Mouse (Mus musculus) forebrain, postnatal 0 days (tissue): ENCODE measurements around the gene Ccdc43. TPM values are rescaled to one million over a fixed set of nuclear protein-coding genes. Genes with fewer than 3 reads are reported as not detected.

Experiments
- ATAC-seq: fragments of 200-750 bp; cut with Nextera tagmentation; 2 replicates; pipeline ENCODE4 v1.8.0; 2017; ENCODE audit warnings: mild to moderate bottlenecking, moderate library complexity
- DNase-seq: peaks from one replicate; pipeline ENCODE4 v3.0.0-alpha.2; 2015
- H3K27ac ChIP-seq: fragments of 300-500 bp; sonication (generic); 2 replicates; pipeline ENCODE4 v1.5.1; 2014; ENCODE audit warnings: low read depth, mild to moderate bottlenecking, antibody characterized with exemption, low read length, moderate library complexity, mixed read lengths
- H3K27me3 ChIP-seq: fragments of 300-500 bp; sonication (generic); 2 replicates; pipeline ENCODE4 v1.6.1; 2014; ENCODE audit warnings: mild to moderate bottlenecking, low read length, mixed read lengths; ENCODE audit not compliant: insufficient read depth
- H3K36me3 ChIP-seq: fragments of 300-500 bp; sonication (generic); 2 replicates; pipeline ENCODE4 v1.6.1; 2014; ENCODE audit warnings: mild to moderate bottlenecking, moderate library complexity; ENCODE audit not compliant: insufficient read depth
- H3K4me1 ChIP-seq: fragments of 300-500 bp; sonication (generic); 2 replicates; pipeline ENCODE4 v1.6.1; 2014; ENCODE audit warnings: antibody characterized with exemption; ENCODE audit not compliant: insufficient read depth
- H3K4me2 ChIP-seq: fragments of 300-500 bp; sonication (generic); 2 replicates; pipeline ENCODE4 v1.6.1; 2014; ENCODE audit warnings: low read depth, mild to moderate bottlenecking, moderate library complexity
- H3K4me3 ChIP-seq: fragments of 300-500 bp; sonication (generic); 2 replicates; pipeline ENCODE4 v1.5.1; 2014; ENCODE audit warnings: low read depth, low read length, mixed read lengths
- H3K9ac ChIP-seq: fragments of 300-500 bp; sonication (generic); 2 replicates; pipeline ENCODE4 v1.6.1; 2014; ENCODE audit warnings: mild to moderate bottlenecking
- H3K9me3 ChIP-seq: fragments of 300-500 bp; sonication (generic); 2 replicates; pipeline ENCODE4 v1.6.1; 2016; ENCODE audit warnings: low read length
- CTCF ChIP-seq: sonication (generic); IDR thresholded peaks from 2 replicates; pipeline ENCODE4 v1.5.1; 2016; ENCODE audit warnings: antibody characterized with exemption, control low read depth, low read depth
- WGBS: fragments of 180-500 bp; shearing (Covaris S2); extraction: QIAGEN DNeasy Blood & Tissue Kit; methylation state at CpG from one replicate; pipeline ENCODE4 v1.1.7; 2014; 5-methylcytosine and 5-hydroxymethylcytosine counted together
- polyA plus RNA-seq: library from polyadenylated mRNA; unstranded; fragments of >200 nt; fragmentation: Nextera tagmentation; extraction: Ambion mirVana; gene quantifications from 2 replicates; pipeline ENCODE4 v1.2.1, GENCODE M21; 2015
- total RNA-seq: library from RNA; depleted of rRNA; stranded (reverse); fragments of >200 nt; gene quantifications from 2 replicates; pipeline ENCODE4 v1.2.3, GENCODE M21; 2014; rRNA removed

Gene Ccdc43
- 33.6 and 36.9 TPM in 2 replicates for total RNA-seq
- polyA plus RNA-seq = 32.1 and 36.6 TPM in 2 replicates

GRCm38 (mm10) chr11:102697338-102698017 is at the start of gene Ccdc43:
Gene Ccdc43 (minus strand): TSS chr11:102697782.
- WGBS = 4% methylated on average over 48 of the region's 49 CpGs
- Histone ChIP-seq H3K4me2 (peak within 1 kb of the TSS; percentile 79), H3K4me1 (peaks cover 5% of the 10 kb centered on the region; the same call in 1 of the 2 replicates), H3K4me3 (peak within 1 kb of the TSS; percentile 69), H3K36me3 (peaks cover 3% of the 10 kb centered on the region), H3K27me3 (no peaks in the 10 kb centered on the region), H3K27ac (peak within 1 kb of the TSS; percentile 86), H3K9ac (peak within 1 kb of the TSS; percentile 81), H3K9me3 (no peaks in the 10 kb centered on the region)
- DNase-seq (peak; percentile 93), ATAC-seq (peak; percentile 99)
- TF ChIP-seq CTCF = no peak

GRCm38 (mm10) chr11:102744746-102745145 is 47.2 kb upstream of the Ccdc43 start:
- 0 out of 2 replicates have a peak, but pooled peaks cover 2% of the 10 kb centered on the region for H3K4me1 ChIP-seq
- H3K4me2 ChIP-seq = no peak overlapping the region
- 94% methylated on average over 3 of the region's 3 CpGs for WGBS
- no peak overlapping the region for H3K9ac ChIP-seq
- DNase-seq (no peak), ATAC-seq (no peak)
- TF ChIP-seq CTCF = no peak
- no peaks in the 10 kb centered on the region for H3K36me3 ChIP-seq
- no peak overlapping the region for H3K4me3 ChIP-seq
- H3K9me3 ChIP-seq = no peaks in the 10 kb centered on the region
- no peaks in the 10 kb centered on the region for H3K27me3 ChIP-seq
- H3K27ac ChIP-seq = no peak overlapping the region

DNA sequence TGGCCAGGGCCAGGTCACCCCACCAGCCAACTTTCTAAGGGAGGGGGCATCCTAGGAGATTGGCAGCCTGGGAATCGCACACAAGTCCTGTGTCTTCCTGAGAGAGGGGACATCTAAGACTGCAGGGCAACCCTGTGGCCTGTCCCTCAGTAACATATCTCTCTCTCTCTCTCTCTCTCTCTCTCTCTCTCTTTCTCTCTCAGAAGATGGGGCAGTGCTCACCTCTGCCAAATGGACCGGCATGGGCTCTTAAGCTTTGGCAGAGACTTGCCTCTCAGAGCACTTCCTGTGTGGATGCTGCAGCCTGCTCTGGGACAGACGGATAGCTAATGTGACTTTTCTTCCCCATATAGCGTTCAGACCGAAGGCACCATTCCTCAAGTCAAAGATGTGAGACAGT is 45.3 kb upstream of the Ccdc43 start:
- H3K36me3 ChIP-seq = no peaks in the 10 kb centered on the region
- 0 out of 2 replicates have a peak, but pooled peaks cover 6% of the 10 kb centered on the region for H3K4me1 ChIP-seq
- 81% methylated on average over 5 of the region's 5 CpGs for WGBS
- H3K9me3 ChIP-seq = no peaks in the 10 kb centered on the region
- ATAC-seq (no peak), DNase-seq (no peak)
- no peak overlapping the region for H3K27ac ChIP-seq
- no peaks in the 10 kb centered on the region for H3K27me3 ChIP-seq
- no peak overlapping the region for H3K4me2 ChIP-seq
- no peak overlapping the region for H3K9ac ChIP-seq
- no peak overlapping the region for H3K4me3 ChIP-seq
- no peak for TF ChIP-seq CTCF

DNA sequence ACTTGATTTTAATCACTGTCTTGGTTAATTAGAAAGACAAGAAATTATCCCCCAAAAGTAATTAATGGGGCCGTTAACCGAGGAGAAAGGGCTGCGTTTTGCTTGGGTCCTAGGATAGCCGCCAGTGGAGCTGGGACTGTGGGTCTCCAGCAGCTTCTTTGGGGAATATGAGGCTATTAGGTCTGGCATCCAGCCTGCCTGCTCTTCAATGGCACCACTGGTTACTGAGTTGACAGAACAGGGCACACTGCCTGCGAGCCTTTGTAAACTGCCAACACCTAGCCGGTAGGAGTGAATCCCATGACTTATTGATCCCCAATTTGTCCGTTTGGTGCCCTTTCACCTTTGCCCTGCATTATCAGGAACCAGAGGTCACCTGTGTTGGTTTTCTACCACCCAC is 44.5 kb upstream of the Ccdc43 start:
- WGBS = 26% methylated on average over 7 of the region's 7 CpGs
- Histone ChIP-seq H3K4me2 (no peak overlapping the region), H3K36me3 (no peaks in the 10 kb centered on the region), H3K4me1 (0 out of 2 replicates have a peak, but pooled peaks cover 6% of the 10 kb centered on the region), H3K9ac (no peak overlapping the region), H3K27me3 (no peaks in the 10 kb centered on the region), H3K4me3 (no peak overlapping the region), H3K27ac (0 out of 2 replicates have a peak overlapping the region, but pooled peaks have one; percentile 9), H3K9me3 (no peaks in the 10 kb centered on the region)
- DNase-seq (no peak), ATAC-seq (no peak)
- TF ChIP-seq CTCF = no peak

DNA sequence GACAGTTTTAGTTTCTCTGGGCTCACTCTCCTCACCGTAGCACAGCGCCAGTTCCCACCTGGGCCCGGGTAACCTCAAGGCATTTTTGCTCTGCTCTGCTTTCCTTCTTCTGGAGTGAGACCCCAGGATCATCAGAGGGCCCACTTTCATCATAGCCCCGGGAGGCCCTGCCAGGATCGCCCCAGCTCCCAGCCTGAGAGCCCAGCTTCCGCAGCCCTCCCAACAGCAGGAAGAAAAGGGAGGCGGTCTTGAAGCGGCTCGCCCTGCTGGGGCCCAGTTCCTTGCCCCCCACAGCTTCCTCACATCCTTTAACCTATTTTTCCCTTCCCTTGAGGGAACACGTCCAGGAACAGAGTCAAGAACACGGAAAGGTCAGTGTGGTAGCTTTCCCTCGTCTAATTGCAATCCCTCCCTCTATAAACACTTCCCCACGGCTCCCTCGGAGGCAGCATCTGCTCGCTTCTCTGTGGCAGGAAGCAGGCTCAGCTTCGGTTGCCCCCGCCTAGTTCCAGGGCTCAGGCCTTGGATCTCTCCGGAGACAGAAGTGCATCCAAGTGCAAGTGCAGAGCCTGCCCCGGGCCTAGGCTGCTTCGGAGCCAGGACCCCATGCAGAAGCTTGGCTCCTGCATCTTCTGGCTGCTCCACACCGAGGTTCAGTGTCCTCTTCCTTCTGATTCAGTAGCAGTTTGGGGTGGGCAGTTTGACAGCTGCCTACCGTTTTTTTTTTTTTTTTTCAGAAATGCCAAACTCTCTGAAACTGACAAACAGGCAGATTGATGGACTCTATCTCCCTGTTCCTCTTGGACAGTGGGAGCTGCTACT is 43.8 kb upstream of the Ccdc43 start:
- Histone ChIP-seq H3K27ac (0 out of 2 replicates have a peak overlapping the region, but pooled peaks have one; percentile 9), H3K4me2 (no peak overlapping the region), H3K4me3 (no peak overlapping the region), H3K9ac (no peak overlapping the region), H3K9me3 (no peaks in the 10 kb centered on the region), H3K4me1 (0 out of 2 replicates have a peak, but pooled peaks cover 6% of the 10 kb centered on the region), H3K27me3 (no peaks in the 10 kb centered on the region), H3K36me3 (no peaks in the 10 kb centered on the region)
- TF ChIP-seq CTCF = no peak
- ATAC-seq = 0 out of 2 replicates have a peak, but pooled peaks have one; percentile 10
- DNase-seq = peak; percentile 52
- WGBS = 21% methylated on average over 22 of the region's 22 CpGs

DNA sequence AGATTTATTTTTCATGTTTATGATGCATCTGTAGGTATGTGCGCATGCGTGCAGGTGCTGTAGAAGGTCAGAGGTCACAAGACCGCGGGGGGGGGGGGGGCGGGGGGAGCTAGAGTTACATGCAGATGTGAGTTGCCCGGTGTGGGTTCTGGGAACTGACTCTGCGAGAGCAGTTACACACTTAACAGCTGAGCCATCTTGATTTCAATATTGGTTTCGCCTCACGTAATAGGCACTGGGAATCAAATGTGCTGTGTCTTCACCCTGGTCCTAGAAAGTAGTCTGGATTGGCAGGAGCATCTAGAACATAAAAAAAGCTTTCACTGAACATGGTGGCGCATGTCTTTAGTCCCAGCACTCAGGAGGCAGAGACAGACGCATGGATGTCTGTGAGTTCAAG is 43.1 kb upstream of the Ccdc43 start:
- Histone ChIP-seq H3K27me3 (no peaks in the 10 kb centered on the region), H3K27ac (no peak overlapping the region), H3K4me3 (no peak overlapping the region), H3K4me1 (0 out of 2 replicates have a peak, but pooled peaks cover 6% of the 10 kb centered on the region), H3K9me3 (no peaks in the 10 kb centered on the region), H3K9ac (no peak overlapping the region), H3K4me2 (no peak overlapping the region), H3K36me3 (no peaks in the 10 kb centered on the region)
- no peak for TF ChIP-seq CTCF
- ATAC-seq = no peak
- WGBS = 48% methylated on average over 11 of the region's 11 CpGs
- no peak for DNase-seq
